In the genomic region with DNA sequence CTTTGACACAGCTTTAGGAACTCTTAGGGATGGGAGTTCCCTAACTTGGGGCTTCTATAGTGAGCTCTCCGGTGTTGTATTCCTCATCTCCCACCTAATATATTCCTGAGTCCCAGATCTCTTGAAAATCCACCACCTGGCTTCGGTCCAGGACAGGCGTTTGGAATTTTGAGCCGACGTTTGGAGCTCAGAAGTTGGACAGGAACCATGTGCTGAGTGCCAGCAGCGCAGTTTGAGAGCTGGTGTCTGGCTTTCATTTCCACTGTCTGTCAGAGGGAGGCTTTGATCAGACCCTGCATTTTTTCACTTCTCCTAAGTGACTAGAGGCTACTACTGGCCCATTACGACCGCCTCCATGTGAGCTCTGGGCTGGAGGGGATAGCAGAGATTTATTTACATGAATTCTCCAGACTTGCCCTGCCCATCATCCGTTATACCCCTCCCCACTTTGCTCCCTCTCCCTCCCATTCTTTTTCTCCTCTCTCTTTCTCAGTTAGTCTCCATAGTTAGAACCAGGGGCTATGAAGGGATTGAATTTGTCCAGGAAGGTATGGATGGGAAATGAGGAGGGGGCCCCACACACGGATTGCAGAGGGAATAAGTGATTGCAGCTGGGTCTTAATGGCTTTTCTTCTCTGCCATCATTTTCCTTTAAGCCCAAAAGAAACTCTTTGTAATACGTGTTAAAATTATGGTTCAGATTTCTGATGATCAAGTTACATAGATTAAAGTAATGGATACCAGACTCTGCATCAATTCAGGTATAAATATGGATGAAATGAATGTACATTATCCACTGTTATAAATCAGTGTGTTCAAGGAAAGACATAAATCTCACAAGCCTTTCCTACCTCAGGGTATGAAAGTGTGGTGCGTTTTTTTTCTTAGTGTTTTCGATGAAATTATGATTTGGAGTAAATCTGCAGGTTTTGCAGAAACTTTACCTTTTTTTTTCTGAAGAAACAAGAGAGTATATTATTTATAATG, we compare ENCODE assay signal across 9 mouse cellular contexts.
DNase-seq lines count a peak whose midpoint lies in the region; ATAC-seq lines count a peak whose summit lies in the region.
"Had no signal": no experiment of that assay in that cellular context is flagged by ENCODE, and none has a peak within 500 bp of the region (broad histone marks: within the 10 kb centered on the region; RNA-seq: fewer than 3 reads in every experiment).

No protein-coding gene starts in this region.

- no peak overlapping the region for H3K9ac ChIP-seq in heart, embryonic 14.5 days (ENCODE audit: low read length)
- no peak overlapping the region for H3K9ac ChIP-seq in stomach, embryonic 16.5 days (ENCODE audit: low read length)

- H3K4me2 ChIP-seq in heart, embryonic 14.5 days (ENCODE audit: low read length) = peak overlapping the region; percentile 50
- H3K4me2 ChIP-seq in stomach, embryonic 16.5 days (ENCODE audit: low read depth, low read length) = no peak overlapping the region

- H3K4me3 ChIP-seq in heart, embryonic 14.5 days (ENCODE audit: control insufficient read depth in 1 of 2, insufficient read depth in 1 of 2, low read depth in 1 of 2, low read length in 2 of 2) = no peak overlapping the region
- no peak overlapping the region for H3K4me3 ChIP-seq in stomach, embryonic 16.5 days (replicated peaks; ENCODE audit: low read length)

- H3K36me3 ChIP-seq in heart, embryonic 14.5 days (ENCODE audit: control insufficient read depth, insufficient read depth, low read length) = no peaks in the 10 kb centered on the region
- no peaks in the 10 kb centered on the region for H3K36me3 ChIP-seq in stomach, embryonic 16.5 days (ENCODE audit: control insufficient read depth, insufficient read depth, low read length)
- H3K36me3 ChIP-seq: G1E had no signal

- H3K4me1 ChIP-seq in heart, embryonic 14.5 days (ENCODE audit: control insufficient read depth in 2 of 2, insufficient read depth in 2 of 2, low read length in 2 of 2) = peaks cover 7 to 16% of the 10 kb centered on the region in 2 experiments
- 0 out of 2 replicates have a peak, but pooled peaks cover 3% of the 10 kb centered on the region for H3K4me1 ChIP-seq in stomach, embryonic 16.5 days (ENCODE audit: control insufficient read depth, insufficient read depth, low read length)

- DNase-seq in ovary, postnatal 14 days (ENCODE audit: low spot score) = peak; percentile 5
- no peak for DNase-seq in ovary, postnatal 36 days (ENCODE audit: low spot score)
- peak; percentile 21 for DNase-seq in fibroblast of lung, adult 2 months (ENCODE audit: low read depth)
- peak; percentile 79 to 84 for DNase-seq in layer of hippocampus, postnatal 10 days (ENCODE audit: low spot score in 2 of 2)
- DNase-seq in lung, postnatal 36 days = peak; percentile 34
- DNase-seq in spleen, postnatal 4 days (ENCODE audit: low spot score in 2 of 2) = no peak

- peak overlapping the region; percentile 32 to 57; a peak in 3 of 4 replicates for H3K27ac ChIP-seq in heart, embryonic 14.5 days (replicated peaks in 1 of 2; ENCODE audit: control insufficient read depth in 1 of 2, insufficient read depth in 1 of 2, low read depth in 2 of 2, low read length in 2 of 2)
- no peak overlapping the region for H3K27ac ChIP-seq in stomach, embryonic 16.5 days (ENCODE audit: low read length)

- no peaks in the 10 kb centered on the region for H3K9me3 ChIP-seq in heart, embryonic 14.5 days (ENCODE audit: control insufficient read depth, low read length)
- no peaks in the 10 kb centered on the region for H3K9me3 ChIP-seq in stomach, embryonic 16.5 days (replicated peaks; ENCODE audit: control insufficient read depth, low read length)

- WGBS in heart, embryonic 14.5 days = 27% methylated on average over 13 of the region's 13 CpGs
- WGBS in stomach, embryonic 16.5 days = 33% methylated on average over 13 of the region's 13 CpGs

- no peaks in the 10 kb centered on the region for H3K27me3 ChIP-seq in heart, embryonic 14.5 days (ENCODE audit: control insufficient read depth, insufficient read depth, low read length)
- no peaks in the 10 kb centered on the region for H3K27me3 ChIP-seq in stomach, embryonic 16.5 days (ENCODE audit: control insufficient read depth, insufficient read depth, low read length)

- ATAC-seq in heart, embryonic 14.5 days (ENCODE audit: insufficient number of reproducible peaks, insufficient read depth, low FRiP score, low read depth) = peak; percentile 87
- ATAC-seq in stomach, embryonic 16.5 days (ENCODE audit: insufficient read depth, low FRiP score) = peak; percentile 80

Comparison
In these comparisons a context has a peak if more than half of its experiments do, and no peak if none do; other contexts are left out.
1. DNase-seq: peak in ovary, postnatal 14 days (single experiment), fibroblast of lung, adult 2 months (single experiment), layer of hippocampus, postnatal 10 days (2 of 2) and lung, postnatal 36 days (single experiment); none in ovary, postnatal 36 days (single experiment) and spleen, postnatal 4 days (0 of 2).